Mouse (Mus musculus) spleen, adult 2 months (tissue): ENCODE data around the gene Bsg. TPM values are rescaled to one million over a fixed set of nuclear protein-coding genes. Genes with fewer than 3 reads are reported as not detected.

Source experiments
- DNase-seq, 2 experiments: peaks; one replicate each; pipeline versions ENCODE4 v3.0.0 to v3.0.0-alpha.2; 2012 to 2021; ENCODE audit warnings: low spot score in 2 of 2, low read depth in 1 of 2
- H3K27ac ChIP-seq: fragments of 200-500 bp; 2 replicates; pipeline ENCODE4 v1.5.1; 2012; ENCODE audit warnings: low read length, inconsistent platforms; ENCODE audit not compliant: insufficient read depth
- H3K27me3 ChIP-seq: fragments of 200-500 bp; 2 replicates; pipeline ENCODE4 v1.6.1; 2012; ENCODE audit warnings: mild to moderate bottlenecking, moderate library complexity, low read length, inconsistent platforms; ENCODE audit not compliant: control insufficient read depth, insufficient read depth
- H3K36me3 ChIP-seq: fragments of 200-500 bp; 2 replicates; pipeline ENCODE4 v1.6.1; 2012; ENCODE audit warnings: mild to moderate bottlenecking, low read length, inconsistent platforms; ENCODE audit not compliant: control insufficient read depth, insufficient read depth
- H3K4me1 ChIP-seq: fragments of 200-500 bp; 2 replicates; pipeline ENCODE4 v1.6.1; 2011; ENCODE audit warnings: inconsistent platforms; ENCODE audit not compliant: control insufficient read depth, insufficient read depth, insufficient read length
- H3K4me3 ChIP-seq: fragments of 200-500 bp; 2 replicates; pipeline ENCODE4 v1.5.1; 2011; ENCODE audit warnings: mild to moderate bottlenecking, inconsistent platforms; ENCODE audit not compliant: insufficient read depth, insufficient read length; ENCODE audit errors: extremely low read depth
- CTCF ChIP-seq: fragments of 200-500 bp; IDR thresholded peaks from 2 replicates; pipeline ENCODE4 v1.5.1; 2011; ENCODE audit warnings: mild to moderate bottlenecking, inconsistent platforms; ENCODE audit not compliant: insufficient read depth, insufficient read length, insufficient replicate concordance; ENCODE audit errors: extremely low read depth
- POLR2A ChIP-seq: fragments of 200-500 bp; IDR thresholded peaks from 2 replicates; pipeline ENCODE4 v1.6.1; 2011; ENCODE audit warnings: low read depth, low read length, inconsistent platforms
- WGBS: fragments of 180-500 bp; shearing (Covaris S2); methylation state at CpG from one replicate; pipeline ENCODE4 v1.1.7; 2018; 5-methylcytosine and 5-hydroxymethylcytosine counted together
- polyA plus RNA-seq: library from polyadenylated mRNA; depleted of rRNA; stranded (reverse); fragments of >200 nt; gene quantifications from 2 replicates; pipeline ENCODE4 v1.2.3, GENCODE M21; 2012

The Bsg gene
- polyA plus RNA-seq, 1 experiment = 208 TPM

DNA sequence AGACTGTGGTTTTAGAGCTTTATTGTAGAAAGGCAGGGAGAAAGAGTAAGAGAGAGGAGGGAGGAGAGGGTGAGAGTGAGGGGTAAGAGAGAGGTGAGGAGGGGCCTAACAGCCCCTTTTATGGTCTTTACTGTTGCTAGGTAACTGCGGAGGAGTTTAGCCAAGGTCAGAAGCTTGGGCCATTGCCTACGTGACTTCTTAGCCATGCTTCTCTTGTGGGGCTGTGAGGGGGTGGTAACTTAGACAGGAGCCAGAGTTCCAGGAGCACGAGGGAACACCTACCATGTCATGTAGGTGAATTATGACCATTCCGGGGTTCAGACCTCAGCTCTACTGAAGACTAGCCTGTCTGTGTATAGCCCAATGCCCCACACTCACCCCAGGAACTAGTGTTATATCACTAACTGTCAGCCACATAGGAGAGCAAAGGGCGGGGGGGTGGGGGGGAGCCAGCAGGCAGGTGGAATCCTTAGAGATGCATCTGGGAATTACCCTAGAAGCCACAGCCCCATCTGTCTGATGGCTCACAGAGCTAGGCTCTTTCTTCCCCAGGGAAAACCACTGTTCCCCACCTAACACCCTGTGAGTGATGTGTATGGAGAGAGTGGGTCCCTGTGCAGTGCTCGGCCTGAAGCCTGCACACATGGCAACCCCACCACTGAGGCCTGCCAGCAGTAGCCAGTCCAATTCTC lies 32.7 kb upstream of the Bsg start:
- DNase-seq = no peak
- TF ChIP-seq POLR2A = no peak
- TF ChIP-seq CTCF = no peak
- WGBS = 72% methylated on average over 6 of the region's 6 CpGs
- Histone ChIP-seq H3K36me3 (peaks cover 6% of the 10 kb centered on the region), H3K4me3 (no peak overlapping the region), H3K4me1 (peaks cover 8% of the 10 kb centered on the region; the same call in 1 of the 2 replicates), H3K27ac (no peak overlapping the region), H3K27me3 (no peaks in the 10 kb centered on the region)

DNA sequence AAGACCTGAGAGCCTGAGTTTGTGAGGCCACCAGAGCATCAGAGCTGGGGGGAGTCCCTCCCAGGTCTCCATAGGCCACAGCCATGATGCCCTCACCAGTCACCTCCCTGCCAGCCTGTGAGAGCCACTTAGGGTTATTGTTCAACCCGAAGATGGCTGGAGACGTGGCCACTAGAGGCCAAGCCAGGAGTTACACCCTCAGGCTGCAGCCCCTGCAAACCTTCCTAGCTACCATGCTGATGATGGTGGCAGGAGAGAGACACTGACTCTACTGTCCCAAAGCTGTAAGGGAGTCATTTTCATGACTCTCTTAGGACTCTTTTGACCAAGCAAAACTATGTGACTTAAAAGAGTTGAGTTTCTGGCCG lies 32.2 kb upstream of the Bsg start:
- H3K27me3 ChIP-seq = no peaks in the 10 kb centered on the region
- TF ChIP-seq POLR2A (no peak), CTCF (no peak)
- no peak overlapping the region for H3K27ac ChIP-seq
- peaks cover 8% of the 10 kb centered on the region; the same call in 1 of the 2 replicates for H3K4me1 ChIP-seq
- WGBS = 78% methylated on average over 3 of the region's 3 CpGs
- no peak overlapping the region for H3K4me3 ChIP-seq
- DNase-seq = no peak
- H3K36me3 ChIP-seq = peaks cover 6% of the 10 kb centered on the region

DNA sequence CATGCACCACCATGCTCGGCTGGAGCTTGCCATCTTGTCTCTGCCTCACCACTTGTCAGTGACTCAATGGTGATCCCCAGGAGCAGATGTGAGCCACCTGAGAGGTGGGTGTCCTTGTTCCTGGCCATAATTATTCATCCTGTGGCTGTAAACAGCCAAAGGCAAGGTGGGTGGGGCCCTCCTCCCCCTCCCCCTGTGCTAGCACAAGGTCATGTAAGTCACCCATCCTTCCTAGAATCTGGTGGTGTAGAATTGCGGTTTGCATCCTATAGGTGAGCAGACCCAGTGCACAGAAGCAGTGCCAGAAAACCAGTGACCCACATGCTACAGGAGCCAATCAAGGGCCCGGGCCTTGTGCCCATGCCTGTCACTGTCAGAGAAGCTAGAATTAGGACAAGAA lies 31.2 kb upstream of the Bsg start:
- DNase-seq = no peak
- peaks cover 8% of the 10 kb centered on the region; the same call in 1 of the 2 replicates for H3K4me1 ChIP-seq

DNA sequence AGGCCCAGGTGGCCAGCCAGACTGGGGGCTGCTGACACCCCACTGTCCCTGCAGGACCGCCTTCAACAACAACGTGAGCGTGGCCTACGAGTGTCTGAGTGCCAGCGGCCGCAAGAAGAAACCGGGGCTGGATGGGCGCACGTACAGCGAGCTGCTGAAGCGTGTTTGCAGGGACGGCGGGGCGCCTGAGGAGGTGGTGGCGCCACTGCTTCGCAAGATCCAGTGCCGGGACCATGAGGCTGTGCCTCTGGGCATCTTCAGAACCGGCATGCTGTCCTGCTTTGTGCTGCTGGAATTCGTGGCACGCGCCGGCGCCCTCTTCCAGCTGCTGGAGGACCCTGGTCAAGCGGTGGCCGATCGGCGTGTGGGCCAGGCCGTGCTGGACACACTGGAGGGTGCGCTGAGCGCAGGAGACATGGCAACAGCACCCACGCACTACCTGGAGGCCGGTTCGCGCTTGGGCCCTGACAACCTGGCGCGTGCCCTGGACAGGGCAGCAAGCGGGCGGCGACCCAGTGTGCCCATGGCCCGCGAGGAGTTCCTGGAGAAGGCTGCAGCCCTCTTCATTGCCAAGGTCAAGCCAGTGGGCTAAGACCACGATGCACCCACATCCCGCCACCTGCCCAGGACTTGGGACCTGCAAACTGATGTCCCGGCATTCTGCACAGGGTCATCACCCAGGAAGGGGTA lies 28.8 kb upstream of the Bsg start:
- H3K36me3 ChIP-seq = peaks cover 6% of the 10 kb centered on the region
- no peak overlapping the region for H3K4me3 ChIP-seq
- 94% methylated on average over 44 of the region's 44 CpGs for WGBS
- no peak overlapping the region for H3K27ac ChIP-seq
- TF ChIP-seq POLR2A (no peak), CTCF (no peak)
- peaks cover under 1% of the 10 kb centered on the region; the same call in 1 of the 2 replicates for H3K4me1 ChIP-seq
- no peaks in the 10 kb centered on the region for H3K27me3 ChIP-seq
- no peak for DNase-seq

More for the DNA sequence above, 31.2 kb upstream of the Bsg start:
- no peak for TF ChIP-seq CTCF
- no peak for TF ChIP-seq POLR2A
- H3K4me3 ChIP-seq = no peak overlapping the region
- no peak overlapping the region for H3K27ac ChIP-seq
- H3K36me3 ChIP-seq = peaks cover 6% of the 10 kb centered on the region
- 95% methylated on average over 3 of the region's 3 CpGs for WGBS
- no peaks in the 10 kb centered on the region for H3K27me3 ChIP-seq

DNA sequence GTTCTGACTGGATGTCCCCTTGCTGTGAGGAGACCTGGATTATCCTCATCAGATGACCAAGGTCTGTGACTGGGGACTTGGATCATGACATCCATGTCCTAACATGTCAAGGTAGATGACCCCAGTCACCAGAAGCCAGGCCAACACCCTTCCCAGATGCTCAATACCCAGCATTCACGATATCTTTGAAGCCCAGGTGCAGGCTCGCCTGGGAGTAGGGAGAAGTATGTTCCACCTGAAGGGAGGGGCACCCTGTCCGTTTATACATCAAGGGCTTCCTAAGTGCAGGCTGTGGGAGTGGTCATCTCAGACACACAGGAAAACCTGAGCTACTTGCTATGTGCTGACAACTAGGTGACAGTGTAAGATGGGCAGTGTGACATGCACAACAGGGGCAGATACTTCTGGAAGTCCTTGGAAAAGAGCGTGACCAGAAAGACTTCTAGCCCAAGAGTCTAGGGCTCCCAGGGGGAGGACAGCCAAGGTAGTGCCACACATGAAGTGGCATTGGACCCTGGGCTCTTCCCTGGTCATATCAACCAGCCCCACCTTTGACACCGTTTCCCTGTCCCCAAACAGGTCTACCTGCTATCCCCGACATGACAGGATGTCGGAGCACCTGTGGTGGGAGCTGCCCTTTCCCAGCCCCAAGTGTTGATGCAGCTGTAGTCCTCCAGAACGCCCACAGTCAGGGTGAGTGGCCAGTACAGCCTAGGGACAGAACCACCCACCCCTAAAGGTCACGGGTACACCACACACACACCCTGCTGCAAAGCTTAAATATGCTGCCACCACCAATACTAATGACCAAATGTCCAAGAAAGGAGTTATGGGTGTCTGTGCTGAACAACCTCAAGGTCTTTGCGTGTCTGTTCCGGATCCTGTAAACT lies 23.4 kb upstream of the Bsg start:
- TF ChIP-seq CTCF = no peak
- no peak for TF ChIP-seq POLR2A
- no peak for DNase-seq
- H3K4me1 ChIP-seq = peaks cover 15% of the 10 kb centered on the region; the same call in 1 of the 2 replicates
- 38% methylated on average over 11 of the region's 11 CpGs for WGBS
- peak overlapping the region; percentile 50 for H3K4me3 ChIP-seq
- peaks cover 10% of the 10 kb centered on the region for H3K36me3 ChIP-seq
- no peaks in the 10 kb centered on the region for H3K27me3 ChIP-seq
- peak overlapping the region; percentile 70 for H3K27ac ChIP-seq

DNA sequence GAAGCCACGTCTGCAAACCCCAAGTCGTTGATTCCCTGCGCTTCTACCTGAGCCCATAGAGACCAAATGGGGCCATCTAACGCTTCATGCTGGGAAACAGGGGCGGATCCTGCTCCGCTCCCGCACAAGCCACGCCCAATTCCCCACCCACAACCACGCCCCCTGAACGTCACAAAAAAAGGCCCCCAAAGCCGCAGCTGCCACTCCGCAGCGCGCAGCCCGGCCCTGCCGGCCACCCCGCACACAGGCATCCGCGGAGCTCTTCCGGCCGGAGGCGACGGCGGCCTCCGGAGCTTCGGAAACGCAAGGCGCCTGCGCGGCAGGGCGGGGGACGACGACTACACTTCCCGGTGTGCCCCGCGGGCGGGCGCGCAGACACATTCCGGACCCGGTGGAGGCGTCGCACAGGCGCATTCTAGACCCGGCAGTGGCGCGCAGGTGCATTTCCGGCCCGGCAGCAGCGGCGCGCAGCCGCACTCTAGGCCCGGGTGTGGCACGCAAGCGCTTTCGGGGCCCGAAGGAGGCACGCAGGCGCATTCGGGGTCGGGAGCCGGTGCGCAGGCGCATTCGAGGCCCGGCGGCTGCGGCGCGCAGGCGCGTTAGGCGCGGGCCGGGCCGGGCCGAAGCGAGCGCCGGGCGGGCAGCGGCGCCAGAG lies 22.6 kb upstream of the Bsg start, which contains the start of gene Cdc34:
Gene Cdc34, plus strand, starts transcription at position 605 of the 655 bp plus-strand sequence.
- WGBS = under 1% methylated on average over 82 of the region's 84 CpGs
- Histone ChIP-seq H3K4me1 (peaks cover 15% of the 10 kb centered on the region; the same call in 1 of the 2 replicates), H3K27ac (peak within 1 kb of the TSS; percentile 70), H3K36me3 (peaks cover 16% of the 10 kb centered on the region), H3K27me3 (no peaks in the 10 kb centered on the region), H3K4me3 (peak within 1 kb of the TSS; percentile 66)
- peak; percentile 97 to 99 for DNase-seq
- TF ChIP-seq CTCF = no peak
- peak; percentile 81 for TF ChIP-seq POLR2A
